Mouse (Mus musculus): ENCODE data around the gene Gng7.
"Not testable (repeated sequence)": the region's sequence is repeated elsewhere in the genome, so short reads cannot be mapped to it uniquely, and the experiment has no call there.

Gng7 gene

DNA sequence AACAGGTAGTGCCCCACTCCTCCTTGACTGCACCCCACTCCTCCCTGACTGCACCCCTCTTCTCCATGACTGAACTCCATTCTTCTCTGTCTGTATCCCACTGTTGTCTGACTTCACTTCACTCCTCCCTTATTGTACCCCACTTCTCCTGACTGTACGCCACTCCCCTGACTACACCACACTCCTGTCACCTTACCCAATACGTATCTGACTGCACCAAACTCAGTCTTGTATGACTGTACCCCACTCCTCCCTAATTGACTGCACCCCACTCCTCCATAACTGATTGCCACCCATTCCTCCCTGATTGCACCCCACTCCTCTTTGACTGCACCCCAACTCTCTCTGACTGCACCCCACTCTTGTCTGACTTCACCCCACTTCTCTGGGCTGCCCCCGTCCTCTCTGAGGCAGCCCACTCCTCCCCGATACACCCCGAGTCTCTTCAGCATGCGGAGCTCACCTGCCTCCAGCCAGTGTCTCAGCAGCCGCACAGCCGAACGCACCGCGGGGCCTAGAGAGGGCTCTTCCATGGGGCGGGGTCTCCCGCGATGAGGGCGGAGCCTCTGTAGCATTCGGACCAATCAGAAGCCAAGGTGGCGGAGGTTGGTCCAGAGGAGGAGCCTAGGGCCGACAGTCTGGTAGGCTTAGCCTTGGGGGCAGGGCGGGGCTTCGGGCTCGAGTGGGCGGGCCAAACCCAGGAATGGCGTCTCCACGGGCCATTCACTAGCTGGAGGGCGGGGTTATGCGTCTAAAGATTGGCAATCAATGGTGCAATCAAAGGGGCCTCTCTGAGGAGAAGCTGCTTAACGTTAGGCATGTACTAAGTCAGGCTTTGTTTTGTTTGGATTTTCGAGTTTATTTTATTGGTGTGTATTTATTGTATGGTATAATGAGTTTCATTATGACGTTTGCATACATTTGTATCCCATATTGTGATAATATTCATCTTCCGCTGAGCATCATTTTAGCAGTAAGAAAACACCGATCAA, at the start of gene Gng7:
Gene Gng7, minus strand, starts transcription at position 553 of the 992 bp plus-strand sequence.
- DNase-seq (ENCODE audit: low read depth, low spot score): peak; percentile 95

DNA sequence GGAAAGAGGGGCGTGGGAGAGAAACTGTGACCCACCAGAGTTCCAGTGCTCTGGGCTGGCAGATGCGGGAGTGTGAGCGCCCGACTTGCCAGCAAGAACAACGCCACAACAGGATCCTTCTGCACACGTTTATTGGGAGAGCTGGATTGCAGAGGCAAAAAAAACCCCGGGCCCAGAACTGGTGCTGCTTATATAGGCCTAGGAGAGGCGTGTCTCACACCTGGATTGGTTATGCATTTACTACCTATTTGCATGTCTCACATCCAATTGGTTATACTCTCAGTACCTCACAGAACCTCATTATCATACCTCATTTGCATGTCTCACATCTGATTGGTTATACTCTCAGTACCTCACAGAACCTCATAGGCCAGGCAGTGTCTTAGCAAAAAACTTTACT, 49.8 kb upstream of the Gng7 start:
- not testable (repeated sequence) for DNase-seq (ENCODE audit: low read depth, low spot score)

DNA sequence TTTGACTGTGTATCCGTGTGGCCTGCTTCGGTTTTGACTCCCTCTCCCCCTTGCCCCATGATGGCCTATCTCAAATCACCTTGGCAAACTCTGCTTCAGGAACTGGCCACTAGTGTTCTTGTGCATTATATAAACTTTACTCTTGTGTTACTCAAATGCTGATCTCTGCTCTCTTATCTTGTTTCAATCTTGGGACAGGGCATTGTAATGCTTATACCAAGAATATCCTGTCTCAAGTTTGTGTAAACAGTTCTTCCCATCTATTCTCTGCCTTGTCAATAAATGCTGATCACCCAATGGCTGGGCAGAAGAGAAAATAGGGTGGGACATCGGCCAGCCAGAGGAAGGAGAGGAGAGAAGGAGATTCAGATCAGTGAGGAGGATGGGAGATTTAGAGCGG, 48.0 kb upstream of the Gng7 start:
- no peak for DNase-seq (ENCODE audit: low read depth, low spot score)

DNA sequence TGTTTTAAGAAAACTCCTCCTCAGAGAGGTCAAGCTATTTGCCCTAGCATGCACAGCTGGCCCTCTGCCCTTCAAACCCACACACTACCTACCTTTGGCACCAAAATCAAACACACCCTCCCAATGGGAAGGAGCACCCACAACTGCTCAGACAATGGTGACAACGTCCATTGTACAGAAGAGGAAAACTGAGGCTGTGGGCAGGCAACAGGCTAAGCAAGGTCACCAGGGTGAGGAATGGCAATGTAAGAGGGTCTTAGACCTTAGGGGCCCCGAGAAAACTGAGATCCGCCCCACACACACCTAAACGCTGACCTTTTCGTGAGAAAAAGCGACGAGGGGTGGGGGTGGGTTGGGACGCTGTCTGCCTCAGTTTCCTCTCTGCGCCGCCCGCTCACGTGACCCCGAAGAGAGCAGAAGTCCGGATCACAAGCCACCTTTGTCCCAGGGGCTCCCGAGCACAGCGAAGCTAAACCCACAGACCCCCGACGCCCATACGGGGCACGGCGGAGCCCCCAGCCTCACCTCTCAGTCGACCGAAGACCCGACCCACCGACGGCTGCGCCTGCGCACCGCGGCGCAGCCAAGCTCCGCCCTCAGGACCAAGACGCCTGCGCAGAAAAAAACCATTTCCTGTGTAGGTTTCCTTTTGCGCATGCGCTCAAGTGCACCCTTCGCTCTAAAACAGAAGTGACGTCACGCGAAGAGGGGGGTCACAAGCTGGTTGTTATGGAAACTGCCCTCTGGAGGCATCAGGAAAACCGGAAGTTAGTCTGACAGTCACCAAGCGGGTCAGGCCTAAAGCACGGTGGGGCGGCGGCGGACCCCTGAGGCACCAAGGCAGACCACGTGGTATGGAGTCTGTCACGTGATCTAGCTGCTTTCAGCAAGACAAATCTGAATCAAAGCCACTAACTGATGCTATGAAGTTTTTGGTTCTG, 45.1 kb upstream of the Gng7 start, which contains the start of gene Sgta:
Gene Sgta, minus strand, starts transcription at position 579 of the 941 bp plus-strand sequence.
- DNase-seq (ENCODE audit: low read depth, low spot score): peak; percentile 100

DNA sequence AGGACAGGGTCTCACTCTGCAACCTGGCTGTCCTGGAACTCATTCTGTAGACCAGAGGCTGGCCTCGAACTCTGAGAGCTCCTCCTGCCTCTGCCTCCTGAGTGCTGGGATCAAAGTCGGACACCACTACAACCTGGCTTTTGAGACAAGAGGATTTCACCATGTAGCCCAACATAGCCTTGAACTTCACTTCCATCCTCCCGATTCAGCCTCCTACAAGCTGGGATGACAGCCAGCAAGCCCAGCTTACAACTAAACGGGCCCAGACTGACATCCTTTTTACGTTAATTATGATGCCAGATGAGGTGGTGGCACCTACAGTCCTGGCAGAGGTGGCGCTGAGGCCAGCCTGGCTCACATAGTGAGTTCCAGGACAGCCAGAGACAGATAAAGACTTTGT, 44.2 kb upstream of the Gng7 start:
- DNase-seq (ENCODE audit: low read depth, low spot score): no peak

DNA sequence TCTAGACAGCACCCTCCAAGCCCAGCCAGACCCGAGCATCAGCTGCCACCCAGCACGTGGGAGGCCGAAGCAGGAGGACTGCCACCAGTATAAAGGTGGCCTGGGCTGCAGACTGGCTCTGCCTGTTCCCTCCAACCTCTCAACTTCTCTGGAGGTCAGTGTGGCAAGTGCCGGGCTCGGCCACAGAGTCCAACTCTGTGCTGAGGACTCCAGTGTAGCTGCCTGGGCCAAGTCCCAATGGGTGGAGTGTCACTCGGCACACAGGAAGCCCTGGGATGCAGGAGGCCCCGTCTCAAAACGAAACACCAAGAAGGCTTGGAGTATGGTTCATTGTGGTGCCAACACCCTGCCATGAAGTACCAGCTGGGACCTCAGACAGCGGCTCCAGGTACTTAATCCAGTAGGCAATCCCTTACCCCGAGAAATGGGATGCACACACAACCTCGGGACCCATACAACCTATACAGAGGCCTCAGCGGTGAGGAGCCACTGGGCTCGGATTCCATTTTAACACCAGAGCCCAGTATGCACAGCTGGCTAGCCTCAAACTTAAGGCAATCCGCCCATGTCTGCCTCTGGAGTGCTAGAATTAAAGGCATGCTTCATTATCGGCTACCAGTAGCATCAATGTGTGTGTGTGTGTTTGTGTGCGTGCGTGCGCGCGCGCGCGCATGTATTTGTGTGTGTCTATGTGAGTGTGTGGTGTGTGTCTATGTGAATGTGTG, 42.8 kb upstream of the Gng7 start:
- DNase-seq (ENCODE audit: low read depth, low spot score): no peak

DNA sequence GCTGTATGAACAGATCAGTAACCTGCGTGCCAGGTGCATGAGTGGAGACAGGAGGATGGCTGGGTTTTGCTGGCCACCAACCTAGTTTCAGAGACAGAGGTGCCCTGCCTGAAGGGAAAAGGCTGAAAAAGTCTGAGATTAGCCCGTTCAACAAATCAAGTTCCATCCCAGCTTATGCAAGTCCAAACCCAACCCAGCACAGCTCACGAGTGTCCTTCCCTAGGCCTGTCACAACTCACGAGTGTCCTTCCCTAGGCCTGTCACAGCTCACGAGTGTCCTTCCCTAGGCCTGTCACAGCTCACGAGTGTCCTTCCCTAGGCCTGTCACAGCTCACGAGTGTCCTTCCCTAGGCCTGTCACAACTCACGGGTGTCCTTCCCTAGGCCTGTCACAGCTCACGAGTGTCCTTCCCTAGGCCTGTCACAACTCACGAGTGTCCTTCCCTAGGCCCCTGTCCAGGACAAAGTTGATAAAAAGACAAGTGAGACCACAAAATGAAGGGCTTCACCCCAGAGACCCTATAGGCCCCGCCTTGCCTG, 41.1 kb upstream of the Gng7 start:
- not testable (repeated sequence) for DNase-seq (ENCODE audit: low read depth, low spot score)

DNA sequence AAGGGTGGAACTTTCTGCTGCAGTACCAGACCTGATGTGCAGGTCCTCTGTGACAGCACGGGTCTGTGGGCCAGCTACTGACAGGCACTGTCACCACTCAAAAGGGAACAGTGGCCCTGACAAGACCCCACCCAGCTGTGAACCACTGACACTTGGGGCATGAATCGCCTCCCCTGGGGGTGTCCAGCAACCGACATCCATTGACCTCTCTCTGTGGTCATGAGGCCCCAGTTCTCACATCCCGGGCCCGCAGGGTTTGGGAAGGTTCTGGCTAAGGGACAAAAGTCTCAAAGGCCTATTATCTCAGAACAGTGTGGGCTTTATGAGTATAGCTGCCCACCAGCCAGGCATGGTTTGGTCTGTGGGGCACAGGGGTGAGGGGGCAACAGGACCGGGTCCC, 40.4 kb upstream of the Gng7 start:
- no peak for DNase-seq (ENCODE audit: low read depth, low spot score)

DNA sequence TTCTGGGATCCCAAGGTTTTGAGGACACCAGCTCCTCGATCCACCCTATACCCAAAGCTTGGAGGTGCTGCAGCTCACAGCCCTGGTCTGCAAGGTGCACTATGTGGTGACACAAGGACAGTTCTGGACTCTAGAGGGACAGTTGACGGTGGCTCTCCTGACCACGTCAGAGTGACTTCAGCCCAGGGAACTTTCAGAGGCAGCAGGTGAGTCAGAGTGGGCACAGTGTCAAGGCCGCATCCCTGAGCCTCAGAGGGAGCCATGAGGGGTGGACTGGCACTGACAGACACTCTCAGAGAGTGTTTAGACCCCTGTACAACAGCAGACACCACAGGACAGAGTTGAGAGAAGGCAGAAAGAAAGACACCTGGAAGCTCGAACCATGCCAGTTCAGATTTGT, 37.8 kb upstream of the Gng7 start:
- DNase-seq (ENCODE audit: low read depth, low spot score): no peak

DNA sequence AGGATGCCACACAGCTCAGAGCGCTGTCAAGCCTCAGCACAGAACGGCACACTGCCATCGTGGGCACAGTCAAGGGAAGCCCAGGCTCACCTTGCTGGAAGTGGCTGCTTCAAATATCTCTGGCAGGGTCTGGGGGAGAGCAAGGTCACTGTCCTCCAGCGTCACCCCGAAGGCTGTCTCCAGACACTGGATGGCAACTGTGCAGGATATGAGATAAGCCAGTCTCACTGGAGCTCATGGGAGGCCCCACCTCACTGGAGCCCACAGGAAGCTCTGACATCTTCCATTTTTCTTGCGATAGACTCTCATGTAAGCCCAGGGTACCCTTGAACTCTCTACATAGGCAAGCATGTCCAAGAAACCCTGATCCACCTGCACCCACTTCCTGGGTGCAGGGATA, 36.4 kb upstream of the Gng7 start:
- DNase-seq (ENCODE audit: low read depth, low spot score): no peak

DNA sequence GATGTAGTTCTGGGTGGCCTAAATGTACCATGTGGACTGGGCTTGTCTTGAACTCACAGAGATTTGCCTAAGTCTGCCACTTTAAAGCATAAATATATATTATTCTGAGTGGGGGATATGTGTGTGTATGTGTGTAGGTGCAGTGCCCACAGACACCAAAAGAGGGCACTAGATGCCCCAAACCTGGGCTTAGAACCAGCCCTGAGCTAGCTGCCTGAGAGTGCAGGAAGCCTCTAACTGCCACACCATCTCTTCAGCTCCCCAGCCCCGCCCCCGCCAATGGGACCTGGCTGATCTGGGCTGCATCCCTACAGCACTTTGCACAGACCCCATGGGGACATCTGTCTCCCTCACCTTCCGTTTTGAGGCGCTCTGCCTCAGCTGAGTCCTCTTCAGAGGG, 35.9 kb upstream of the Gng7 start:
- DNase-seq (ENCODE audit: low read depth, low spot score): no peak

DNA sequence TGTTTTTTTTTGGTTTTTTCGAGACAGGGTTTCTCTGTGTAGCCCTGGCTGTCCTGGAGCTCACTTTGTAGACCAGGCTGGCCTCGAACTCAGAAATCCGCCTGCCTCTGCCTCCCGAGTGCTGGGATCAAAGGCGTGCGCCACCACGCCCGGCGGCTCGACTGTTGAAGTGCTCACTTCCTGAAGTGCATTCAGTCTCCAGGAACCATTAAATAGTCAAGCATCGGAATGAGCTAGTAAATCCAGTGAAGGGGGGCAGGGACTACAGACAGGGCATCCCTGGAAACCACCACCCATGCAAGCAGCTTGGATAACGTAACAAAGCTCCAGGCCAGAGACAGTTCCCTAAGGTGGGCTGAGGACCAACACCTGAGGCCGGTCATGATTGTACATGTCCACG, 30.5 kb upstream of the Gng7 start:
- DNase-seq (ENCODE audit: low read depth, low spot score): not testable (repeated sequence)

DNA sequence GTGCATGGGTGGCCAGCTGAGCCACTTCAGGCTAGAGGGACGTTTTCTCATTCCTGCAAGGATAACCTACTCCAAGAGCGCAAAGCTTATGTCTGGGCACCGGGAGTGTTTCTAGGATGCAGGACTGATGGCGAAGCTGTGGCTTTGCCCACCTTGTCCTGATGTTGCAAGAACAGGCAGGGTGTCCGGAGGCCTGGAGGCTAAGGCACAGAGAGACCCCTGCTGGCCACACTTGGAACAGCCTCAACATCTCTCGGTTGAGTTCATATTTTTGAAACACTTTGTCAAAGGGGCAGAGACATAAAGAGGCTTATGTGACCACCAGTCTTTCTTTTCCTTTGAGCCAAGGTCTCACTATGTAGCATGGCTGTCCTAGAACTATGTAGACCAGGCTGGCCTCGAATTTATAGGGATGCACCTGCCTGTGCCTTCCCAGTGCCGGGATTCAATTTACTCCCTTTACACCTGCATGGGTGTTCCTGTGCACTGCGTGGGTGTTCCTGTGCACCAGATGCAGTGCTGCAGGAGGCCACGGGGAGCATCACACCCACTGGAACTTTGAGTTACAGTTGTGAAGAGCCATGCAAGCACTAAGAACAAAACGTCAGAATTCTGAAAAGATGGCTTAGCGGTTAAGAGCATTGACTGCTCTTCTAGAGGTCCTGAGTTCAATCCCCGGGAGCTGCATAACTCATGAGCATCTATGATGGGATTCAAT, 26.9 kb upstream of the Gng7 start:
- DNase-seq (ENCODE audit: low read depth, low spot score): peak; percentile 51

DNA sequence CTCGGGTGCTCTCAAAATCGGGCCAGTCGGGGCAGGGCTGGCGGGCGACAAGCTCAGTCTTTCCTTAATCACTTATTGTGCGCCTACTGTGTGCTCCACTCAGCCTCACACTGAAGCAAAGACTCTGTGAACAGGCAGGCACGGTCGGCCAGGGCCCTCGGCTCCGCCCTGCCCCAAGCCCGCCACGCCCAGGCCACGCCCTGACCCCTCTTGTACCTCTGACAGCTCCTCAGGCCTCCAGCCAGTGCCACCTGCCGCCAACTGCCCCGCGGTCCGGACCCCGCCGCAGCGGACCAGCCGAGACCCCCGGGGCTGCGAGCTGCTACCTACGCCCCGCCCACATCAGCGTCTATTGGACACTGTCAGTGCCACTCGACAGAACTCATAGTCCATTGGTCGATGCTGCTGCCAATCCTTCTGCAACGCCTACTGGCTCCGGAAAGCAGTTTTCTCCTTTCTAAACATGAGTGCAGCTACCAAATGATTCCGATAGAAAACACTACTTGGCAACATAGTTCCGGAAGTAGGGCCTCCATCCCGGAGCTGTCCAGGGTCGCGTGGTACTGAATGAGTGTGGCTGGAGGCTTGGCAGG, 22.3 kb upstream of the Gng7 start, which contains the start of gene Slc39a3:
Gene Slc39a3, minus strand, starts transcription at position 439 of the 593 bp plus-strand sequence.
- DNase-seq (ENCODE audit: low read depth, low spot score): peak; percentile 98

DNA sequence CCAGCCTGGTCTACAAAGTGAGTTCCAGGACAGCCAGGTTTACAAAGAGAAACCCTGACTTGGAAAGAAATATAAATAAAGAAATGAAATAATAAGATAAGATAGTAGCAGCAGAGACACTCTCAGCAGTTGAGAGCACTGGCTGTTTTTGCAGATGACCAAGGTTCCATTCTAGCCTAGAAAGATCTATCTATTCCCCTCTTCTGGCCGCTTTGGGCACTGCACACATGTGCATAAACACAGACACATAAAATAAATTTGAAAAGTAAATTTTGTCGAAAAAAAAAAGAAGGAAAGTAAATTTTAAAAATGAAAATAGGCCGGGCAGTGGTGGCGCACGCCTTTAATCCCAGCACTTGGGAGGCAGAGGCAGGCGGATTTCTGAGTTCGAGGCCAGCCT, 21.5 kb upstream of the Gng7 start:
- DNase-seq (ENCODE audit: low read depth, low spot score): no peak

DNA sequence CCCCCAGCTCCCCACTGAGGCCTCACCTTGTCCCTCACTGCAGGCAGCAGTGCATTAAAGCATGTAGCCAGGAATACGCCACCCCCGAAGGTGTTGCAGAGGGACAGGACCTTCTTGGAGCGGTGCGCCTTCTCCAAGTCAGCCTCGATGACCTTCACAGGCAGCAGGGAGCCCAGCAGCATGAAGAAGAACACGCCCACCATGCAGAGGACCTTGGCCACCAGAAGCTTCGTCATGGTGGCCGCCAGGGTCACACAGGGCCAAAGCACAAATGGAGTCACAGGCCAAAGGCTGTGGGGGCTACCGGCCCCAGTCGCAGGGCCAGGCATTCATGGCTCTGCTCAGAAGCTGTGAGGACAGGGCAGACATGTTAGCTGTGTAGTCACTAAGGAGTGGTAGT, 18.8 kb upstream of the Gng7 start:
- no peak for DNase-seq (ENCODE audit: low read depth, low spot score)

DNA sequence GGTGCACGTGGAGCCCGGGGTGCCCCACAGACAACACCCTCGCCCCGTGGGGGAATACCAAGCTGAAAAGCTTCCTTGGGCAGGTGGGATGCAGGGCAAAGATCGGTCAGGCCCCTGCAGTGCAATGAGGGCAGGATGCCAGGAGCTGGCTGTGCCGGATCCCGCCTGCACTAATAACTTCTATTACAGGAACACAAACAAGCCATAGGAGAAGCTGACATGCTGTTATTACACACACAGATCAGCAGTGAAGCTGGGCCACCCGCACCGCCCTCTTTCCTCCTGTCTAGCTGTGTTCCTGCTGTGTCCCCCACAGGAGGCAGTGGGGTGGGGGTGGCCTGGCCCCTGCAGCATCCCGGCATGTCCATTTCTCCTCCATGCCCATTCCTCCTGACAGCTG, 14.3 kb upstream of the Gng7 start:
- DNase-seq (ENCODE audit: low read depth, low spot score): no peak

DNA sequence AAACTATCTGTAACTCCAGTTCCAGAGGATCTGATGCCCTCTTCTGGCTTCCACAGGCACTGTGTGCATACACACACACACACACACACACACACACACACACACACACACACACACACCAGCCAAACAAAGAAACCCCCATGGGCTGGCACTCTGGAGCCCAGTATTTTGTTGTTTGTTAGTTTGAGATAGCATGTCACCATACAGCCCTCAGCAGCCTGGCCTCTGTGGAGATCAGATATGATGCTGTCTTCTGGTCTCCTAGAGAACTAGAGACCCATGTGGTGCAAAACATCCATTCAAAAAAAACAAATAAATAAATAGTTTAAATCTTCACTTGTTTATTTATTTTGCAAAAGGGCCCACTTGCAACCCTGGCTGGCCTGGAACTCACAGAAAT, 13.5 kb upstream of the Gng7 start:
- no peak for DNase-seq (ENCODE audit: low read depth, low spot score)

DNA sequence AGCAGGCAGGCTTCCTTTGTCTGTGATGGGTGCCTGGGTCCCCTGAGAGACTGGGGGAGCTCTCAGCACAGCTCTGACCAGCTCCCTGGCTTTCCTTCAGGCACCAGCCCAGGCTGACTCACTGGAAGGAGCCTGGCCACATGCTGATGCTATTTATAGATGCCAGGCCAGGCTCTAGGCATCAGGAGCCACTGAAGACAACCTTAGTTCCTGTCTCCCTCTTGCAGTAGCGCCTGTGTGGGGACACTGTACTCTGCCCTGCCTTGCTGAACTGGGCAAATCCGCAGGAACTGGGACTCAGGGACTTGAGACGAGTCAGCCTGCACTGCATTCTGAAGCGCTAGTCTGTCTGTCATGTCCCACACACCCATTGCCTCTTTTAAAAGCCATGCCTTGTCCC, 12.6 kb upstream of the Gng7 start:
- no peak for DNase-seq (ENCODE audit: low read depth, low spot score)

DNA sequence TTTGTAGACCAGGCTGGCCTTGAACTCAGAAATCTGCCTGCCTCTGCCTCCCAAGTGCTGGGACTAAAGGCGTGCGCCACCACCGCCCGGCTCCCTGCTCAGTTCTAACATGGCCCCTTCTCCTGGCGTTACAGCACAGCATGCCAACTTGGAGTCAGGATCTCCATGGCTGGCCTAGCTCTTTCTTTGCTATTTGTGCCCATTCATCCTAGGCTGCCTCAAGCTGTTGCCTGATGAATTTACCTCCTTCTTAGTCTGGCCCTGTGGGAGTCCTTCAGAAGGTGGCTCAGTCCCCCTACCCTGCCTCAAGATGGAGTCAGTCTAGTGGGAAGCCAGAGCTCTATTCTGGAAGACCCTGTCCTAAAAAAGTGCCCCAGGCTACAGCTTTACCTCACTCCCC, 12.1 kb upstream of the Gng7 start:
- DNase-seq (ENCODE audit: low read depth, low spot score): no peak
